23 mouse cellular contexts compared by ENCODE assay signal in the genomic region with DNA sequence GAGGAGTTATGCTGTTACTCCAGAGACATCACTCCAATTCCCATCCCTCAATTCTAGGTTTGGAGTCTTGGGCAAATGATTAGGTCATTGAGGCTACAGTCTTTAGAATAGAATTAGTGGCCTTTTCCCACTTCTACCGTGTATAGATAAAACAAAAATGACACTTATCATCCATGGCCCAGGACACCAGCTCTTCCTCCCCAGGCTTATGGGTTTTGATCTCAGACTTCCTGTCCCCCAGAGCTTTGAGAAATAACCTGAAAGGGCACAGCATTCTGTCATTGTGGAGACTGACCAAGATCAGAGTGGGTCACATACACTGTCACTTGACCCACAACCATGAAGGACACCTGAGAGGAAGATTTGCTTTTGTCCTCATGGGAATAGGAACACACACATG.
DNase-seq lines count a peak whose midpoint lies in the region; ATAC-seq and TF ChIP-seq lines count a peak whose summit lies in the region.
"Had no signal": no experiment of that assay in that cellular context is flagged by ENCODE, and none has a peak within 500 bp of the region (broad histone marks: within the 10 kb centered on the region; RNA-seq: fewer than 3 reads in every experiment).

No protein-coding gene starts in this region.

- DNase-seq in intestine, embryonic 14.5 days (ENCODE audit: low spot score) = peak; percentile 13
- DNase-seq in CD4-positive, CD25-positive, alpha-beta regulatory T cell, adult 2 months (ENCODE audit: low read depth, low spot score) = peak; percentile 6
- no peak for DNase-seq in embryo, embryonic 11 days
- DNase-seq: adrenal gland, adult 2 months; adrenal gland, postnatal 10 days; adrenal gland, postnatal 25 days; cerebellum, adult 11 months; cerebellum, adult 18-20 months; cerebellum, adult 8-10 months; cerebellum, adult 9-11 months; cerebellum, postnatal 14 days; cerebellum, postnatal 36 days; forebrain, postnatal 0 days had no signal

- H3K4me2 ChIP-seq in intestine, embryonic 14.5 days (ENCODE audit: low read length) = no peak overlapping the region
- H3K4me2 ChIP-seq in intestine, postnatal 0 days (replicated peaks; ENCODE audit: low read depth) = no peak overlapping the region
- H3K4me2 ChIP-seq in heart, embryonic 12.5 days = no peak overlapping the region
- H3K4me2 ChIP-seq: embryonic facial prominence, embryonic 12.5 days; forebrain, embryonic 13.5 days; forebrain, embryonic 15.5 days had no signal

- H3K4me1 ChIP-seq in intestine, embryonic 14.5 days (replicated peaks; ENCODE audit: control insufficient read depth, insufficient read depth, low read length) = no peaks in the 10 kb centered on the region
- no peaks in the 10 kb centered on the region for H3K4me1 ChIP-seq in intestine, postnatal 0 days (replicated peaks; ENCODE audit: control insufficient read depth, insufficient read depth, low read length)
- no peaks in the 10 kb centered on the region; the same call in 1 of the 2 replicates for H3K4me1 ChIP-seq in heart, embryonic 12.5 days (replicated peaks)
- H3K4me1 ChIP-seq: forebrain, embryonic 13.5 days; forebrain, embryonic 15.5 days had no signal

- no peak overlapping the region for H3K4me3 ChIP-seq in intestine, embryonic 14.5 days (ENCODE audit: low read depth, low read length)
- no peak overlapping the region for H3K4me3 ChIP-seq in intestine, postnatal 0 days (ENCODE audit: low read depth, low read length)
- no peak overlapping the region for H3K4me3 ChIP-seq in heart, embryonic 12.5 days
- H3K4me3 ChIP-seq: embryonic facial prominence, embryonic 10.5 days; embryonic facial prominence, embryonic 12.5 days; forebrain, embryonic 13.5 days; forebrain, embryonic 15.5 days had no signal

- no peaks in the 10 kb centered on the region for H3K27me3 ChIP-seq in intestine, embryonic 14.5 days (replicated peaks; ENCODE audit: control insufficient read depth, insufficient read depth, low read length)
- no peaks in the 10 kb centered on the region for H3K27me3 ChIP-seq in intestine, postnatal 0 days (replicated peaks; ENCODE audit: control insufficient read depth, insufficient read depth, low read length)
- H3K27me3 ChIP-seq in heart, embryonic 12.5 days (replicated peaks) = no peaks in the 10 kb centered on the region
- H3K27me3 ChIP-seq: embryonic facial prominence, embryonic 12.5 days; forebrain, embryonic 13.5 days; forebrain, embryonic 15.5 days; Patski had no signal

- no peak overlapping the region for H3K27ac ChIP-seq in intestine, embryonic 14.5 days (ENCODE audit: low read depth)
- H3K27ac ChIP-seq in intestine, postnatal 0 days (ENCODE audit: low read depth, low read length) = no peak overlapping the region
- H3K27ac ChIP-seq in heart, embryonic 12.5 days (ENCODE audit: poor library complexity, severe bottlenecking) = no peak overlapping the region
- H3K27ac ChIP-seq: embryonic facial prominence, embryonic 10.5 days; embryonic facial prominence, embryonic 12.5 days; forebrain, embryonic 13.5 days; forebrain, embryonic 15.5 days had no signal

- H3K36me3 ChIP-seq in intestine, embryonic 14.5 days (ENCODE audit: control insufficient read depth, insufficient read depth, low read length) = no peaks in the 10 kb centered on the region
- H3K36me3 ChIP-seq in intestine, postnatal 0 days (ENCODE audit: control insufficient read depth, insufficient read depth) = no peaks in the 10 kb centered on the region
- no peaks in the 10 kb centered on the region for H3K36me3 ChIP-seq in heart, embryonic 12.5 days
- H3K36me3 ChIP-seq: embryonic facial prominence, embryonic 10.5 days; embryonic facial prominence, embryonic 12.5 days; forebrain, embryonic 15.5 days; G1E had no signal

- H3K9me3 ChIP-seq in intestine, embryonic 14.5 days (ENCODE audit: control insufficient read depth, low read length) = no peaks in the 10 kb centered on the region
- H3K9me3 ChIP-seq in intestine, postnatal 0 days (ENCODE audit: control insufficient read depth) = no peaks in the 10 kb centered on the region
- no peaks in the 10 kb centered on the region for H3K9me3 ChIP-seq in heart, embryonic 12.5 days (replicated peaks)
- H3K9me3 ChIP-seq: embryonic facial prominence, embryonic 10.5 days; embryonic facial prominence, embryonic 12.5 days; forebrain, embryonic 13.5 days; forebrain, embryonic 15.5 days; G1E had no signal

- H3K9ac ChIP-seq in intestine, embryonic 14.5 days (ENCODE audit: low read length) = no peak overlapping the region
- H3K9ac ChIP-seq in intestine, postnatal 0 days (ENCODE audit: low read depth, low read length) = no peak overlapping the region
- no peak overlapping the region for H3K9ac ChIP-seq in heart, embryonic 12.5 days
- H3K9ac ChIP-seq: embryonic facial prominence, embryonic 12.5 days; forebrain, embryonic 13.5 days; forebrain, embryonic 15.5 days; forebrain, postnatal 0 days had no signal

- 66% methylated on average over 1 of the region's 1 CpGs for WGBS in intestine, embryonic 14.5 days
- 77% methylated on average over 1 of the region's 1 CpGs for WGBS in intestine, postnatal 0 days
- 53% methylated on average over 1 of the region's 1 CpGs for WGBS in heart, embryonic 12.5 days

- ATAC-seq in intestine, embryonic 14.5 days (replicated peaks; ENCODE audit: low FRiP score, low TSS enrichment, low read depth) = no peak
- no peak for ATAC-seq in intestine, postnatal 0 days
- ATAC-seq in CD4-positive, CD25-positive, alpha-beta regulatory T cell, adult 4 months = peak; percentile 34
- peak; percentile 28 for ATAC-seq in activated CD4-positive, CD25-positive, alpha-beta regulatory T cell, adult 4 months
- ATAC-seq in heart, embryonic 12.5 days (ENCODE audit: insufficient number of reproducible peaks, low FRiP score) = no peak
- ATAC-seq: forebrain, embryonic 13.5 days; forebrain, embryonic 15.5 days; forebrain, postnatal 0 days; Patski had no signal

- TF ChIP-seq CTCF in intestine, postnatal 0 days (IDR thresholded peaks at IDR 0.05; ENCODE audit: low read depth) = no peak

Comparison
In these comparisons a context has a peak if more than half of its experiments do, and no peak if none do; other contexts are left out.
1. ATAC-seq: peak in CD4-positive, CD25-positive, alpha-beta regulatory T cell, adult 4 months (single experiment) and activated CD4-positive, CD25-positive, alpha-beta regulatory T cell, adult 4 months (single experiment); none in intestine, embryonic 14.5 days (single experiment), intestine, postnatal 0 days (single experiment) and heart, embryonic 12.5 days (single experiment).